Mouse (Mus musculus) brain, adult 2 months (tissue): ENCODE results near the gene Birc5.
A peak's percentile ranks its signal among the peaks of the same experiment; 100 is the strongest.

Source experiments
- DNase-seq: peaks from one replicate; pipeline ENCODE4 v3.0.0; 2011; ENCODE audit warnings: low read depth, low spot score

Birc5 gene

GRCm38 (mm10) chr11:117848985-117849671, at the start of gene Birc5:
TSS of gene Birc5 (plus strand) at chr11:117849251.
- peak; percentile 97 for DNase-seq

- no peak for DNase-seq
These were observed 49.0 kb upstream of the Birc5 start for GRCm38 (mm10) chr11:117800038-117800437.

GRCm38 (mm10) chr11:117801650-117802049, 47.4 kb upstream of the Birc5 start:
- no peak for DNase-seq

GRCm38 (mm10) chr11:117803166-117803688, 45.8 kb upstream of the Birc5 start:
- no peak for DNase-seq

GRCm38 (mm10) chr11:117806781-117807180, 42.3 kb upstream of the Birc5 start:
- DNase-seq: no peak

GRCm38 (mm10) chr11:117809407-117810311, 39.4 kb upstream of the Birc5 start, which contains the start of the genes Gm20708 and Syngr2:
TSS of gene Gm20708 (plus strand) at chr11:117809668.
TSS of gene Syngr2 (plus strand) at chr11:117809668.
- peak; percentile 43 for DNase-seq

GRCm38 (mm10) chr11:117810401-117811046, 38.5 kb upstream of the Birc5 start:
- peak; percentile 78 for DNase-seq

GRCm38 (mm10) chr11:117813867-117814266, 35.2 kb upstream of the Birc5 start:
- DNase-seq: no peak

GRCm38 (mm10) chr11:117814704-117815366, 34.2 kb upstream of the Birc5 start:
- no peak for DNase-seq

- DNase-seq: peak; percentile 51
These were observed 33.2 kb upstream of the Birc5 start for GRCm38 (mm10) chr11:117815850-117816249.

- peak; percentile 48 for DNase-seq
These were observed 32.6 kb upstream of the Birc5 start for GRCm38 (mm10) chr11:117816389-117816996.

- peak; percentile 24 for DNase-seq
These were observed 30.0 kb upstream of the Birc5 start for GRCm38 (mm10) chr11:117819095-117819494.

GRCm38 (mm10) chr11:117820173-117820572, 28.9 kb upstream of the Birc5 start:
- DNase-seq: no peak

GRCm38 (mm10) chr11:117821868-117822267, 27.2 kb upstream of the Birc5 start:
- DNase-seq: no peak

GRCm38 (mm10) chr11:117822728-117823241, 26.3 kb upstream of the Birc5 start:
- DNase-seq: no peak

GRCm38 (mm10) chr11:117823411-117823810, 25.6 kb upstream of the Birc5 start:
- no peak for DNase-seq

- peak; percentile 84 for DNase-seq
These were observed 24.7 kb upstream of the Birc5 start for GRCm38 (mm10) chr11:117824060-117824969.

- peak; percentile 74 for DNase-seq
These were observed 23.5 kb upstream of the Birc5 start, which contains the start of the genes Afmid and Tk1 for GRCm38 (mm10) chr11:117825333-117826101. TSS of gene Afmid (plus strand) at chr11:117825924. TSS of gene Tk1 (minus strand) at chr11:117826092.

GRCm38 (mm10) chr11:117826164-117826563, 22.9 kb upstream of the Birc5 start:
- DNase-seq: peak; percentile 18
